Mouse (Mus musculus) brain, embryonic 14.5 days (tissue): Measurements from ENCODE around the gene Ccpg1os.

Experiments used
- CTCF ChIP-seq: fragments of 200-500 bp; IDR thresholded peaks from 2 replicates; pipeline ENCODE4 v1.5.1; 2012; ENCODE audit warnings: inconsistent platforms, mild to moderate bottlenecking, moderate library complexity, borderline replicate concordance; ENCODE audit not compliant: insufficient read depth, insufficient read length; ENCODE audit errors: extremely low read depth
- POLR2A ChIP-seq: fragments of 200-500 bp; IDR thresholded peaks from 2 replicates; pipeline ENCODE4 v1.6.1; 2012; ENCODE audit warnings: mild to moderate bottlenecking, inconsistent platforms, borderline replicate concordance; ENCODE audit not compliant: poor library complexity, insufficient read depth, insufficient read length, severe bottlenecking; ENCODE audit errors: extremely low read depth

- TF ChIP-seq POLR2A (no peak), CTCF (no peak)
Measured at GRCm38 (mm10) chr9:73019841-73020240, 34.7 kb upstream of the Ccpg1os start.
